Mouse (Mus musculus) CD8-positive naive resting alpha-beta T cell, adult 2 months (primary cell): ENCODE data around the gene Sipa1.
A peak's percentile ranks its signal among the peaks of the same experiment; 100 is the strongest.

ENCODE experiments used
- DNase-seq, 2 experiments: peaks; one replicate each; pipeline ENCODE4 v3.0.0; 2022; ENCODE audit warnings: low read depth in 2 of 2, low spot score in 2 of 2

Sipa1 gene

GRCm38 (mm10) chr19:5662981-5663913, at the start of gene Sipa1:
Gene Sipa1, minus strand, starts transcription at chr19:5663707.
- peak; percentile 84 to 93 for DNase-seq

DNA sequence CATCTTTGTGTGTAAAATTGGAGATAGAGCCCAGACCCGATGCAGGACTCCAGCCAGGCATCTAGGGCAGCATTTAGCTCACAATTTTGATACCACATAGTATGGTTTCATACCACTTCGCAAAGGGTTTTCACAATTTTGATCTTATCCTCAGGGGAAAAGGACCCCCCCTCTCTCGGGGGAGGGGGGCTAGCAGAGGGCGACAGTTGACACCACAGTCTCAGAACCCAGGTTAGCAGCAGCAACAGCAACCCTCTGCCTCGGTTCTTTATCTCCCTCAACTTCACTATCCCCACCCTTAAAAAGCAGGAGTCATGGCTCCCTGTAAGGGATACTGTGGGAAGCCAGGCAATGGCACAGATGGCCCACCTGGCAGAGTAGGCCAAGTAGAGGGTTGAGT, 49.7 kb upstream of the Sipa1 start:
- DNase-seq = no peak

DNA sequence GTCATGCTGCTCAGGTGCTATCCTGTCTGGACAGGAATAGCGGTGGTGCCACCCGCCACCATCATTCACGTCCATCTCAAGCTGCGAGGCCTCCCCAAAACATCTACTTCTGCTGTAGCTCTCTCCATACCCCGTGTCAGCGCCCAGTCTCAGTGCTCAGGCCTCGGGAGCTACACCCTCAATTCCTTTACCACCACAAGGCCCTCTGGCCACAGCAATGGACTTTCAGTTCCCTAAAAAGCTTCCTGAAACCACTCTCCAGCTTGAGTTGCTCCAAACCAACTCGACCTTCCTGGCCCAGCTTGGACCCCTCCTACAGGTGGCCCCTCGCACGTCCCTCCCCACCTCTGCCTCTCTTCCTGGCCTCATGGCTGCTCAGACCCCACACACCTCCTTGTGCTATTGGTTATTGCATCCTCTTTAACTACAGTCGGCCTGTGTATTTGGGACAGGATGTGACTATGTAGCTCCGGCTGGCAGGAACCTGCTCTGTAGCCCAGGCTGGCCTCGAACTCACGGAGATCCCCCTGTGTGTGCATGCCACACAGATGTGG, 48.5 kb upstream of the Sipa1 start:
- no peak for DNase-seq

DNA sequence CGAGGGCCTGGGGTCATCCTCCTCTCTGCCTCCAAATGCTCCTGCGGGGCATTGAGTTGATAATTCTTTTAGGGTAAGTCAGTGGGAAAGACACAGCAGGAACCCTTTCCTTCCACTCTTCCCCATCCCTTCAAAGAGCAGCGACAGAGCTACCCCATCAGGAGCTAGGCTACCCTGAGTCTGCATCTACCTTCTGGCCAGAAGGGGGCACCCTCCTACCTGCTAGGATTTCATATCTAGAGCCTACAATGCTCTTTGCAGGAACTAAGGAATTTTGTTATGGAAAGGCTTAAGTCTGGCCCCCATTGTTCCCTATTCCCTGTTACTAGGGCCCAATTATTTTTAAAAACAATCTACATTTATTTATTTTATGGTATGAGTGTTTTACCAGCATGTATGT, 47.7 kb upstream of the Sipa1 start:
- peak in 1 of 2 experiments; percentile 60 for DNase-seq

GRCm38 (mm10) chr19:5710581-5710980, 47.1 kb upstream of the Sipa1 start:
- no peak for DNase-seq

- no peak for DNase-seq
Observed at GRCm38 (mm10) chr19:5710068-5710467, 46.6 kb upstream of the Sipa1 start.

DNA sequence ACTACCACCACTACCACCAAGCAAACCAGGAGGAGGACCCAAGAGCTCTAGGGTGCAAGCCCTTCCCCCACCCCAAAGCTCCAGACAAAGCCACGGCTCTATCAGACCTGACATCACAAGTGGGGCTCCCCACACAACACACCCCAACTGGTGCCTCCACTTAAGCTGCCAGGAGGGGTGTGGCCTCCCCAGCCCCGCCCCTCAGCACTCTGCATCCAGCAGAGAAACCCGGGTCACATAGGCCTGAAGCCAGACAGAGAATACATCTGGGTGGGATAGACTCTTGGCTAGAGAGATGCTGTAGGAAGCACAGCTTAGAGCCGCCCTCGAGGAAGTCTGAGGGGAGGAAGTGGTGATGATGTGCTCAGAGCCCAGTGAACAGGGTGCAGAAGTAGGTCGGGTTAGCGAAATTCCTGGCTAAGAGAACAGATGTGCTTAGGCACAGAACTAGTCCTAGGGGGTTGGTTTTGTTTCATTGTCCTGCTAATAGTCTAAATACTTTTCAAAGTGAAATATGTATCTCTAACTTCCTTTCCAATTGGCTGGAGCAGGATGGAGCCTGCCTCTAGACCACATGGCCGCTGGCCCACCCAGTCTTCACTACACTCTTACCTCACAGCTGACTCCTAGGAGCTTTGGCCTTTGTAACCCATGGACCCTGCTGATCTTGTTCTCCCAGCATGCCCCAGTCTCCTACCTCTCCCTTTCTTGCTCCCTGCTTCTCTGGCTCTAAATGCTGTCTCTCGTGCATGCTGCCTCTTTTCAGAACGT, 41.5 kb upstream of the Sipa1 start:
- peak in 1 of 2 experiments; percentile 38 for DNase-seq

DNA sequence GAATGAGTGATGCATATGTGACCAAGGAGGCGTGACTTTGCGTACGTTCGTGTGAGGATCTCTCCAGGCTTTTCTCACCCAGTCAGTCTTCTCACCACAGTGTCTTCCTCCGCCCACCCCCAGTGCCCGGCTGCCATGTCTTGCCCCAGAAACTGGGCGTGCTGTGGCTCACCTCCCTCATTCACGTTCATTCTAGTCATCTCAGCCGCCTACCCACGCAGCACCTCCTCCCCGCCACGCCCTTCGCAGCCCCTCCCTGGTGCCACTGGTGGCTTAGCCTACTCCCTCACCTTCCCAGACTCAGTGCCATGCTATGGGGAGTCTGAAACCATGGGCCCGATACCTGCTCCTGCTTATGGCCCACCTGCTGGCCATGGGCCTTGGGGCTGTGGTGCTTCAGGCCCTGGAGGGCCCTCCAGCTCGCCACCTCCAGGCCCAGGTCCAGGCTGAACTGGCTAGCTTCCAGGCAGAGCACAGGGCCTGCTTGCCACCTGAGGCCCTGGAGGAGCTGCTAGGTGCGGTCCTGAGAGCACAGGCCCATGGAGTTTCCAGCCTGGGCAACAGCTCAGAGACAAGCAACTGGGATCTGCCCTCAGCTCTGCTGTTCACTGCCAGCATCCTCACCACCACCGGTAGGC, 40.8 kb upstream of the Sipa1 start, which contains the start of gene Kcnk7:
TSS of gene Kcnk7 (plus strand) at position 205 of the 638 bp plus-strand sequence.
- DNase-seq = peak in 1 of 2 experiments; percentile 27

GRCm38 (mm10) chr19:5695849-5696462, 32.4 kb upstream of the Sipa1 start:
- no peak for DNase-seq

GRCm38 (mm10) chr19:5693801-5694200, 30.3 kb upstream of the Sipa1 start:
- no peak for DNase-seq

DNA sequence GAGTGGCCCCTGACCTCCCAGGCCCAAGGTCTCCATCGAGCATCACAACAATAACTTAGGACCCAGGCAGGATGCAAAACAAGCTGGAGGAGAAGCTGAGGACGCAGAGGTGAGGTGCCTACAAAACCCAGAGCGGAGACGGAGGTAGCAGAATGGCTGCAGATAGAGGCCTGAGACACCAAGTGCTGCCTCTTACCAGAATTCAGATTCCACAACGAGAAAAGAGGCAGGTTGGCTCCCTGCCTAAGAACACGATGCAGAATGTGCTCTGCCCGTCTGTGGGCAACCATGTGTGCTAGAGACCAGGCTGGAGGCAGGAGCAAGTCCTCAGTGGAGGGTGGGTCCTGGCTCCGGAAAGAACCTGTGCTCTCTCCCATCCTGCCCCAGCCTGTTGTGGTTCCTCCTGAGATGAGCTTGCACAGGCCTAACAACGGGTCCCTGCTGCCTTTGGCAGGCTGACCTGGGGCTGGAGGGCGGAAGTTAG, 29.4 kb upstream of the Sipa1 start:
- no peak for DNase-seq

DNA sequence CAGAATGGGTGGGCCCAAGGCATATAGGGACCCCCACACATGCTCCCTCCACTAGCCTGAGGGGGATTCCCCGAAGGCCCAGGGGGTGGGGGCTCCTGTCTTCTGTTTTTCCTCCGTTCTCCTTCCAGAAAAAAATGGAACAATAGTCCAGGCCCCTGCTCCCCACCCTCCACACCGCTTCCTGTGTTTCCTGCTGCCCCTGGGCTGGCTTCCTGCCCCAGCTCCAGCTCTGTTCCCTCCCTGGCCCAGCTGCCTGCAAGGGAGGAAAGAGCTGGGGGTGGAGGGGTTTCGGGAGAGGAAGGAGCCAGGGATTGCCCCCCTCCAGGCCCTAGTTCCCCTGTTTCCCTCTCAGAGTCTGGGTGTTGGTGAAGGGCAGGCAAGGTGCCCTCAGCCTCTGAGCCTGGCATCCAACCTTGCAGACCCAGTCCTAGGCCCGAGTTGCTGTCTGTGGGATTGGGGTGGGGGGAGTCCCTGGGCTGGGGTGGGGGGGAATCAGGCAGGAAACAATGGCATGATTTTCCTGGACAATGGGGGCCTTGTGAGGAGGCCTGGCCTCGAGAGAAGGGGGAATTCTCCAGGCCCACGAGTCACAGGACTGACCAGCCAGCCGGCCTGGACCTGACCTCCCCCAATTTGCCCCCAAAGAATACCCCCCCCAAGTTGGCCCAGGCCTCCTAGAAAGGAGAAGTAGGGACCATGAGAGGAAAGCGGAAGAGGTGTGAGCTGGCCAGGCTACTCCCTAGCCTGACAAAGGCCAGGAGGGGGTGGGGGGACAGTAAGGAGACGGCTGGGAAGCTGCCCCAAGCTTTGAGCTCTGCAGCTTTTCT, 28.8 kb upstream of the Sipa1 start:
- no peak for DNase-seq

GRCm38 (mm10) chr19:5691601-5692000, 28.1 kb upstream of the Sipa1 start:
- no peak for DNase-seq

- no peak for DNase-seq
Observed at GRCm38 (mm10) chr19:5690343-5690735, 26.8 kb upstream of the Sipa1 start.

DNA sequence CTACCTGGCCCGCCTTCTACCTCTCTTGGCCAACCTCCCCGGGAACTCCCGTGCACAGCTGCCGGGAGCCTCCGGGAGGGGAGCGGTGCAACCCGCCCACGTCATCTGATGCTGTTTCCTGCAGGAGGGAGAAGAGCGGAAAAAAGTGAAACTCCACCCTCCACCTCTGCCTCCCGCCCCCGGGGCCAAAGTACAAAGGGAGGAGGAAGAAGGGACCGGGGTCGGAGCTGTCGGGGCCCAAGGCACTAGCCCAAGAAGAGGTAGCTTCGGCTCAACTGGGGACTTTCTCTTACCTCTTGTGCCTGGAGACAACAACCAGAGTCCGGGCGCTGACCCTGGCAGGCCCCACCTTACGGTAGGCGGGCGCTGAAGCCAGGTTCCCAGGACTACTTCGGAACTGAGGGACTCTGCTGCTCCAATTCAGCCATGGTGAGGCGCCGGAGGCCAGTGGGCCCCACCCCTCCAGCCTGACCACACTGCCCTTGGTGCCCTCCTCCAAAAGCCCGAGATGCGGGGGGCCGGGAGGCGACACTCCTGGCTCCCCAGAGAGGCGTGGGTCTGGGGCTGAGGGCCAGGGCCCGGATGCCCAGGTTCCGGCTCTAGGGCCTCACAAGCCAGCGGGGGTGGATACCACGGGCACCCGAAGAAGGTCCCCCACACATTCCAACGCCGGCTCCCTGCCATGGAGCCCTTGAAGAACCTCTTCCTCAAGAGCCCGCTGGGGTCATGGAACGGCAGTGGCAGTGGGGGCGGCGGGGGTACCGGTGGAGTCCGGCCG, 26.2 kb upstream of the Sipa1 start:
- peak; percentile 70 to 74 for DNase-seq

- no peak for DNase-seq
Observed at GRCm38 (mm10) chr19:5689088-5689428, 25.6 kb upstream of the Sipa1 start.

- peak; percentile 93 to 95 for DNase-seq
Observed at GRCm38 (mm10) chr19:5688200-5689087, 24.9 kb upstream of the Sipa1 start, which contains the start of the genes Map3k11 and Pcnx3. Gene Map3k11, plus strand, starts transcription at chr19:5688742. Gene Pcnx3, minus strand, starts transcription at chr19:5688908.

DNA sequence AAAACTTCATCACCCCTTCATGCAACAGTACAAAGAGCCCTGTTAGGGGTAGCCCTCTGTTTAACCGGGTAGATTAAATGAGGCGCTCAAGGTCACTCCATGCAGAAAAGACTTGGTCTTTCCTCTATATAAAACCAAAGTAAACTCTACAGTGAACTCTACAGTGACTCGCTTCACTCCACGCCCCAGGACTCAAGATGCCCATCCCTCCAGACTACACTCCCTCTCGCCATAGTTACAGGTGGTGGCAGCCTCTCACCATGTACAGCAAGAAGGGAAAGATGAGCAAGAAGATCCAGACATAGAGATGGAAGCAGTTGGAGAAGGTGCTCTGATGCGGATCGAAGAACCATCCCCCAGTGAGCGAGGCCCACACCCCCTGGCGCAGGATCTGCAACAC, 24.2 kb upstream of the Sipa1 start:
- no peak for DNase-seq
